Mouse (Mus musculus) olfactory bulb, adult 2 months (tissue): Measurements from ENCODE around the gene Zbtb42.

Experiments
- CTCF ChIP-seq: fragments of 200-500 bp; IDR thresholded peaks from 2 replicates; pipeline ENCODE4 v1.5.1; 2012; ENCODE audit warnings: low read depth, mild to moderate bottlenecking, low read length, moderate library complexity; ENCODE audit not compliant: insufficient read depth
- POLR2A ChIP-seq: fragments of 200-500 bp; IDR thresholded peaks from 2 replicates; pipeline ENCODE4 v1.6.1; 2012; ENCODE audit warnings: mild to moderate bottlenecking, low read depth, low read length, moderate library complexity; ENCODE audit not compliant: insufficient read depth

DNA sequence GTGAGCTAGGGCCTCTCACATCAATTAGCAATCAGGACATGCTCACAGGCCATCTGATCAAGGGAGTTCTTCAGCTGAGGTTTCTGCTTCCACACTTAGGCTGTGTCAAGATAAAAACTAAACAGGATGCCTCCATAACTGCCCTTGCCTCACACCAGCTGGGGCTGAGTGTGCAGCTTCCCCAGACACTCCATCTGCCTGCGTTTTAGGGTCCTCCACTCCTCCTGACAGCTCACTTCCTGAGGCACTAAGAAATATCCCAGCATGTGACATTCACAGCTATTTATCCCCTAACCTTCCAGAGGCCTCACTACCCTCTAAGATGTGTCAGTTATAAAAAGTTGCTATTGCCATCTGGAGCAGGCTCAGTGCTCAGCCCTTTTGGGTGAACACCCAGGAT, 47.2 kb upstream of the Zbtb42 start:
- no peak for TF ChIP-seq POLR2A
- TF ChIP-seq CTCF: no peak
